Mouse (Mus musculus): ENCODE data around the gene Dapk2.

DNA sequence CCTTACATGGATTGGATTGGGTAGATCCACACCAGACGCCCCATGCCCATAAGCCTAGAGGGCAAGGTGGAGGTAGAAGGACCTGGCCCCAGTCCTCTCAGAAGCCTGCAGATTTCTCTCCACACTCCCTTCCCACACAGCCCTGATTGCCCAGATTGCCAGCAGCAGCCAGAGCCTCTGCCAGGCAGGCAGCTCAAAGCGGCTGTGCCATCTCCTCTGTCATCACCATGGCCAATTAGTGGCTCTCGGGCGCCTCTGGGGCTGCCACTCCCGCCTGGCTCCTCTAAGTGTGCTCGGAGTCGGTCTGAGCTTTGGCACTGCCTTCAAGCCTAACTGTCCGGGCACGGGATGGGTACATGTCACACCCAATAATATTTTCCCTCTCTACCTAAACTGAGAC lies 47.7 kb downstream of the Dapk2 start:
- TF ChIP-seq CTCF (IDR thresholded peaks at IDR 0.05; ENCODE audit: control insufficient read depth, insufficient read depth, insufficient read length): no peak
- TF ChIP-seq MAX (IDR thresholded peaks at IDR 0.05): no peak
- no peak for TF ChIP-seq FOSL1 (IDR thresholded peaks at IDR 0.05; ENCODE audit: insufficient read depth, low read length, poor library complexity, severe bottlenecking)
- TF ChIP-seq MYOD1 (IDR thresholded peaks at IDR 0.05; ENCODE audit: control insufficient read depth, insufficient read length, low read depth): no peak
- no peak for TF ChIP-seq CEBPB (IDR thresholded peaks at IDR 0.05; ENCODE audit: low read depth)
- TF ChIP-seq MYOG (IDR thresholded peaks at IDR 0.05; ENCODE audit: control insufficient read depth, extremely low read depth, insufficient read length): no peak

Data from C2C12 (cell line).